Mouse (Mus musculus) heart, embryonic 16.5 days (tissue): ENCODE measurements around the gene Hs1bp3. TPM values are rescaled to one million over a fixed set of nuclear protein-coding genes. Genes with fewer than 3 reads are reported as not detected.

Source experiments
- ATAC-seq: fragments of 200-750 bp; cut with Nextera tagmentation; replicated peaks from 2 replicates; pipeline ENCODE4 v1.8.0; 2017; ENCODE audit warnings: moderate number of reproducible peaks; ENCODE audit not compliant: insufficient read depth, low FRiP score; ENCODE audit errors: extremely low read depth
- H3K27ac ChIP-seq: fragments of 300-500 bp; sonication (generic); 2 replicates; pipeline ENCODE4 v1.5.1; 2014; ENCODE audit warnings: mild to moderate bottlenecking, low read length, control low read depth, moderate library complexity
- H3K27me3 ChIP-seq: fragments of 300-500 bp; sonication (generic); 2 replicates; pipeline ENCODE4 v1.6.1; 2014; ENCODE audit warnings: low read length, mixed read lengths; ENCODE audit not compliant: control insufficient read depth, insufficient read depth
- H3K36me3 ChIP-seq: fragments of 300-500 bp; sonication (generic); 2 replicates; pipeline ENCODE4 v1.6.1; 2014; ENCODE audit not compliant: control insufficient read depth, insufficient read depth
- H3K4me1 ChIP-seq: fragments of 300-500 bp; sonication (generic); 2 replicates; pipeline ENCODE4 v1.6.1; 2014; ENCODE audit warnings: low read length, mixed read lengths; ENCODE audit not compliant: control insufficient read depth, insufficient read depth
- H3K4me2 ChIP-seq: fragments of 300-500 bp; sonication (generic); 2 replicates; pipeline ENCODE4 v1.6.1; 2014; ENCODE audit warnings: low read depth, mild to moderate bottlenecking, control low read depth, low read length
- H3K4me3 ChIP-seq: fragments of 300-500 bp; sonication (generic); 2 replicates; pipeline ENCODE4 v1.5.1; 2014; ENCODE audit warnings: mild to moderate bottlenecking, control low read depth, low read length
- H3K9ac ChIP-seq: fragments of 300-500 bp; sonication (generic); 2 replicates; pipeline ENCODE4 v1.6.1; 2014; ENCODE audit warnings: low read length, control low read depth
- H3K9me3 ChIP-seq: fragments of 300-500 bp; sonication (generic); replicated peaks from 2 replicates; pipeline ENCODE4 v1.6.1; 2016; ENCODE audit warnings: low read length; ENCODE audit not compliant: control insufficient read depth
- WGBS: fragments of 180-500 bp; shearing (Covaris S2); extraction: QIAGEN DNeasy Blood & Tissue Kit; methylation state at CpG from one replicate; pipeline ENCODE4 v1.1.7; 2014; 5-methylcytosine and 5-hydroxymethylcytosine counted together
- polyA plus RNA-seq: library from polyadenylated mRNA; unstranded; fragments of >200 nt; fragmentation: Nextera tagmentation; extraction: Ambion mirVana; gene quantifications from 2 replicates; pipeline ENCODE4 v1.2.1, GENCODE M21; 2015

The Hs1bp3 gene
- polyA plus RNA-seq, 1 experiment from 2014 or later, result 15.1 TPM

DNA sequence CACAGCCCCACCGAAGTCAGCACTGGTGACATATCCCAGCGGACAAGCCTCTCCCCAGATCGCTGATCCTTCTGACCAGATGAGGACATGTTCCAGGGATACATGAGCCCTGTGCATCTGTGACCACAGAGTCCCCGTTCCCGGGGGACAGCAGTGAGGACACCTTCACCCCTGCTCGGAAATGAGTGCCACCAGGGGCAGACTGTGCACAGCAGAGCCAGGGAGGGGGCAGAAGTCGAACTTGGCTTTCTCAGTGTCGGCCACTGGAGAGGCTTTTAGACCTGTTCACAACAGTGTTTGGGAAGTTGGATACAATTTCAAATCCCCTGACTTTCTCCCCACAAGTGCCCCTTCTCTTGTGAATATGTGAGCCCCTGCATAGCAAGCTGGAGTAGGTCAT, 23.7 kb upstream of the Hs1bp3 start:
- Histone ChIP-seq H3K9me3 (no peaks in the 10 kb centered on the region), H3K9ac (no peak overlapping the region), H3K27me3 (no peaks in the 10 kb centered on the region), H3K4me2 (no peak overlapping the region), H3K36me3 (peaks cover under 1% of the 10 kb centered on the region), H3K4me1 (no peaks in the 10 kb centered on the region), H3K4me3 (no peak overlapping the region), H3K27ac (no peak overlapping the region)
- no peak for ATAC-seq
- WGBS, result 83% methylated on average over 8 of the region's 8 CpGs

GRCm38 (mm10) chr12:8291157-8291853, 21.9 kb upstream of the Hs1bp3 start:
- WGBS, result 66% methylated on average over 15 of the region's 15 CpGs
- H3K4me1 ChIP-seq, result no peaks in the 10 kb centered on the region
- no peak overlapping the region for H3K9ac ChIP-seq
- no peaks in the 10 kb centered on the region for H3K9me3 ChIP-seq
- H3K27ac ChIP-seq, result no peak overlapping the region
- peaks cover 10% of the 10 kb centered on the region for H3K27me3 ChIP-seq
- no peak overlapping the region for H3K4me2 ChIP-seq
- no peak overlapping the region for H3K4me3 ChIP-seq
- ATAC-seq, result no peak
- no peaks in the 10 kb centered on the region for H3K36me3 ChIP-seq

GRCm38 (mm10) chr12:8295307-8295913, 17.8 kb upstream of the Hs1bp3 start:
- Histone ChIP-seq H3K9ac (no peak overlapping the region), H3K9me3 (no peaks in the 10 kb centered on the region), H3K4me2 (no peak overlapping the region), H3K27ac (no peak overlapping the region), H3K4me1 (0 out of 2 replicates have a peak, but pooled peaks cover 4% of the 10 kb centered on the region), H3K27me3 (peaks cover 49% of the 10 kb centered on the region), H3K36me3 (no peaks in the 10 kb centered on the region), H3K4me3 (no peak overlapping the region)
- no peak for ATAC-seq
- 50% methylated on average over 6 of the region's 6 CpGs for WGBS

DNA sequence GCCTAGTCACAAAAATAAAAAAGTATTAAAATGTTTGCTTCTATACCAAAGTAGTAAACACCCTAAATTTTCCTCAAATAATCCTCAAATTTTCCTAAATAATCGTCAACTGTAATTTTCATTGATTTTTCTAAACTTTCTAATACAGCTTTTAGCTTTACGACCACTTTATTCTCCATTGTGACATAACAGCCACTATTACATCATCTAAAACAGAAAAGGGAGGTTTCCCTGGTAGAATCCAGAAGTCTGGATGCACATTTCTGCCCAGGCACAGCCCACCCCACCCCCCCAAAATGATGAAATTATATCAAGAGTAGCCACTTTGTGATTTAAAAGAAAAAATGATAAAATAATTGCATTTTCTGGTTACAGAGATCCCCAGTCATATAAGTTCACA, 17.1 kb upstream of the Hs1bp3 start:
- WGBS, result 84% methylated on average over 2 of the region's 2 CpGs
- ATAC-seq, result no peak
- H3K36me3 ChIP-seq, result no peaks in the 10 kb centered on the region

DNA sequence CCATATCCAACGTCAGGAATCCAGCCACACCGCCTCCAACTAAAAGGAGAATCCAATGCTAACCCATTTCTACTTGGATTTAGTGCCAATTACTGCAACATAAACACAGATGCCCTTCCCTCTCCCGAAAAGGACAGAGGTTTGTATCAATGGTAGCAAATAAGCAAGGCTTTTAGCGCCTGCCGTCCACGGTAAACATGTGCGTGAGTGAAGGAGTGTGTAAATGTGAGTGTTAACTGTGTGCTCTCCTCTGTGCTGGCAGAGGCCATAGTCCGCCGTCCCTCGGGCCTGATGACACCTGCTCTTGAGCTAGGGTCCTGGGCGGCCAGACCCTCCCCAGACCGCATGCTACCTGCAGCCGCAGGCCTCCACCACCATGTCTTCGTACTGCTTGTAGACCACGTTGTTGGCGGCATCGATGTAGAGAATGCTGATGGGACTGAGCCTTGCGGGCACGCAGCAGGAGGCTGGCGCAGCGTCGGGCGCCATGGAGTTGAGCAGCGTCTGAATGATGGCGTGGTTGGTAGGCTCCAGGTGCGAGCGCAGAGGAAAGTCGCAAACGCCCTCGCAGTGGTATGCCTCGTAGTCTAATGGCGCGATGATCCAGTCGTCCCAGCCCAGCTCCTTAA, 15.5 kb upstream of the Hs1bp3 start:
- Histone ChIP-seq H3K9me3 (no peaks in the 10 kb centered on the region), H3K36me3 (no peaks in the 10 kb centered on the region), H3K9ac (no peak overlapping the region), H3K27me3 (peaks cover 72% of the 10 kb centered on the region), H3K4me3 (peak overlapping the region; percentile 57), H3K27ac (no peak overlapping the region), H3K4me2 (peak overlapping the region; percentile 76), H3K4me1 (peaks cover 8% of the 10 kb centered on the region; the same call in 1 of the 2 replicates)
- ATAC-seq, result no peak
- 9% methylated on average over 34 of the region's 34 CpGs for WGBS

More for the DNA sequence above, 17.1 kb upstream of the Hs1bp3 start:
- peaks cover 57% of the 10 kb centered on the region for H3K27me3 ChIP-seq
- H3K9me3 ChIP-seq, result no peaks in the 10 kb centered on the region
- no peak overlapping the region for H3K9ac ChIP-seq
- H3K27ac ChIP-seq, result no peak overlapping the region
- H3K4me1 ChIP-seq, result 0 out of 2 replicates have a peak, but pooled peaks cover 4% of the 10 kb centered on the region
- no peak overlapping the region for H3K4me3 ChIP-seq
- no peak overlapping the region for H3K4me2 ChIP-seq

DNA sequence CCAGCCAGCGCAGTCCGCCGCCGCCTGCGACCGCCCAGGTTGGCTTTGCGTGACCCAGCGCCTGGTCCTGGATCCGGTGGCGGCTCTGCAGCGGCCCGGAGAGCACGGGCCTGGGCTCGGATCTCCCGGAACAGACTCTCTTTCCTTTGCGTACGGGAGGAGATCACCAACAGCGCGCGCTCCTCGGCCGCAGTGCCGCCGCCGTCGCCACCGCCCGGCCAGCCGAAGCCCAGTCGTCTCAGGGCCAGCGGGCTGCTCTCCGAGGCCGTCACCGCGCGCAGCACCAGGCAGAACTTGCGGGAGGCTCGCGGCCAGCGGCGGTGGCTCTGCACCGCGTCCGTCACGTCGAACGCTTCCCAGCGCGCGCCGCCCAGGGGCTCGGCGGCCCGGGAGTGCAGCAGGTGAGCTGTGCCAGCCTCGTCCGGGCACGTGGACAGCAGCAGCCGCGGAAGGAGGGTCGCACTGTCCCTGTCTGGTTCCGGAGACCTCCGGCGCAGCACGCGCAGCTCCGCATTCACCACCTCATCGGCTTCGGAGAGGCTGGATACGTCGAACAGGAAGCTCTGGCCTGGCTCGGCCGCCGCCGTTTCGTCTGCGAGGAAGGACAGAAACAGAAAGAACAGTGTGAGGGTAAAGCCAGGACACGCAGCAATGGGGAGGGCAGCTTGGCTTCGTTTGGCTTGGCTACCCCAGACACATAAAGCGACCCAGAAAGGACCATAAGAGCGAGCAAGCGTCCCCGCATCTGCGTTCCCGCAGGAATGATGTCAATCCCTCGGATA, 14.7 kb upstream of the Hs1bp3 start:
- WGBS, result 3% methylated on average over 80 of the region's 85 CpGs
- Histone ChIP-seq H3K36me3 (no peaks in the 10 kb centered on the region), H3K27ac (no peak overlapping the region), H3K4me3 (peak overlapping the region; percentile 57), H3K4me2 (peak overlapping the region; percentile 76), H3K9ac (peak overlapping the region; percentile 44), H3K27me3 (peaks cover 81% of the 10 kb centered on the region), H3K9me3 (no peaks in the 10 kb centered on the region), H3K4me1 (peaks cover 8% of the 10 kb centered on the region; the same call in 1 of the 2 replicates)
- ATAC-seq, result no peak

- ATAC-seq, result no peak
These were observed 13.8 kb upstream of the Hs1bp3 start for GRCm38 (mm10) chr12:8299143-8300110.

GRCm38 (mm10) chr12:8300111-8300480, 13.1 kb upstream of the Hs1bp3 start:
- no peaks in the 10 kb centered on the region for H3K36me3 ChIP-seq
- WGBS, result 54% methylated on average over 10 of the region's 10 CpGs
- no peak for ATAC-seq
- peaks cover 8% of the 10 kb centered on the region; the same call in 1 of the 2 replicates for H3K4me1 ChIP-seq
- no peak overlapping the region for H3K27ac ChIP-seq
- H3K9ac ChIP-seq, result no peak overlapping the region
- H3K4me3 ChIP-seq, result 0 out of 2 replicates have a peak overlapping the region, but pooled peaks have one; percentile 3
- no peaks in the 10 kb centered on the region for H3K9me3 ChIP-seq
- H3K4me2 ChIP-seq, result no peak overlapping the region
- H3K27me3 ChIP-seq, result peaks cover 88% of the 10 kb centered on the region

More at GRCm38 (mm10) chr12:8299143-8300110, 13.8 kb upstream of the Hs1bp3 start:
- Histone ChIP-seq H3K4me1 (peaks cover 8% of the 10 kb centered on the region; the same call in 1 of the 2 replicates), H3K27ac (no peak overlapping the region), H3K9me3 (no peaks in the 10 kb centered on the region), H3K4me2 (peak overlapping the region; percentile 10; the same call in 1 of the 2 replicates), H3K9ac (no peak overlapping the region), H3K36me3 (no peaks in the 10 kb centered on the region), H3K4me3 (peak overlapping the region; percentile 3; the same call in 1 of the 2 replicates), H3K27me3 (peaks cover 86% of the 10 kb centered on the region)
- WGBS, result 12% methylated on average over 34 of the region's 34 CpGs
